Mouse (Mus musculus): Measurements from ENCODE around the gene Rfc1. TPM values are rescaled to one million over a fixed set of nuclear protein-coding genes. Genes with fewer than 3 reads are reported as not detected.
A peak's percentile ranks its signal among the peaks of the same experiment; 100 is the strongest.

Rfc1 gene
- polyA plus RNA-seq, 2 experiments: 19.0 to 36.4 TPM

GRCm38 (mm10) chr5:65224056-65224455 lies 111.4 kb downstream of the Rfc1 start:
- DNase-seq (ENCODE audit: low read depth in 3 of 3, low spot score in 3 of 3) (no peak), ATAC-seq (ENCODE audit: insufficient read depth) (no peak)
- Histone ChIP-seq H3K27ac (no peak overlapping the region), H3K4me1 (replicated peaks; ENCODE audit: control insufficient read depth in 2 of 2, insufficient read depth in 2 of 2, low read length in 1 of 2) (no peaks in the 10 kb centered on the region), H3K4me2 (ENCODE audit: low read depth) (no peak overlapping the region), H3K9me3 (ENCODE audit: control insufficient read depth, low read length) (no peaks in the 10 kb centered on the region), H3K9ac (replicated peaks) (no peak overlapping the region), H3K27me3 (ENCODE audit: control insufficient read depth, insufficient read depth, low read length) (no peaks in the 10 kb centered on the region), H3K36me3 (replicated peaks; ENCODE audit: control insufficient read depth, insufficient read depth, low read depth) (no peaks in the 10 kb centered on the region), H3K4me3 (ENCODE audit: insufficient read depth in 1 of 2, low read depth in 2 of 2, low read length in 2 of 2) (no peak overlapping the region)
- no peak for TF ChIP-seq CTCF (IDR thresholded peaks at IDR 0.05; ENCODE audit: low read depth)
- no peak for TF ChIP-seq EP300 (IDR thresholded peaks at IDR 0.05; ENCODE audit: low read depth)
- 63% methylated on average over 5 of the region's 5 CpGs for WGBS (ENCODE audit: insufficient replicate concordance)

- Histone ChIP-seq H3K4me1 (replicated peaks; ENCODE audit: control insufficient read depth in 2 of 2, insufficient read depth in 2 of 2, low read length in 1 of 2) (no peaks in the 10 kb centered on the region), H3K36me3 (replicated peaks; ENCODE audit: control insufficient read depth, insufficient read depth, low read depth) (no peaks in the 10 kb centered on the region), H3K4me2 (ENCODE audit: low read depth) (no peak overlapping the region), H3K9ac (replicated peaks) (no peak overlapping the region), H3K4me3 (ENCODE audit: insufficient read depth in 1 of 2, low read depth in 2 of 2, low read length in 2 of 2) (no peak overlapping the region), H3K27ac (no peak overlapping the region), H3K27me3 (ENCODE audit: control insufficient read depth, insufficient read depth, low read length) (no peaks in the 10 kb centered on the region), H3K9me3 (ENCODE audit: control insufficient read depth, low read length) (no peaks in the 10 kb centered on the region)
- TF ChIP-seq CTCF (IDR thresholded peaks at IDR 0.05; ENCODE audit: low read depth): no peak
- TF ChIP-seq EP300 (IDR thresholded peaks at IDR 0.05; ENCODE audit: low read depth): no peak
- 70% methylated on average over 7 of the region's 7 CpGs for WGBS (ENCODE audit: insufficient replicate concordance)
- DNase-seq (ENCODE audit: low read depth in 3 of 3, low spot score in 3 of 3): no peak
- no peak for ATAC-seq (ENCODE audit: insufficient read depth)
Observed at GRCm38 (mm10) chr5:65221037-65221436, 114.4 kb downstream of the Rfc1 start.

- H3K4me1 ChIP-seq (replicated peaks; ENCODE audit: control insufficient read depth in 2 of 2, insufficient read depth in 2 of 2, low read length in 1 of 2): no peaks in the 10 kb centered on the region
- no peak overlapping the region for H3K4me3 ChIP-seq (ENCODE audit: insufficient read depth in 1 of 2, low read depth in 2 of 2, low read length in 2 of 2)
- H3K9me3 ChIP-seq (ENCODE audit: control insufficient read depth, low read length): no peaks in the 10 kb centered on the region
- H3K27ac ChIP-seq: no peak overlapping the region
- WGBS (ENCODE audit: insufficient replicate concordance): 56% methylated on average over 11 of the region's 11 CpGs
- no peak for TF ChIP-seq EP300 (IDR thresholded peaks at IDR 0.05; ENCODE audit: low read depth)
- no peak for TF ChIP-seq CTCF (IDR thresholded peaks at IDR 0.05; ENCODE audit: low read depth)
- no peak overlapping the region for H3K4me2 ChIP-seq (ENCODE audit: low read depth)
- no peaks in the 10 kb centered on the region for H3K36me3 ChIP-seq (replicated peaks; ENCODE audit: control insufficient read depth, insufficient read depth, low read depth)
- no peak for ATAC-seq (ENCODE audit: insufficient read depth)
- no peak for DNase-seq (ENCODE audit: low read depth in 3 of 3, low spot score in 3 of 3)
- H3K9ac ChIP-seq (replicated peaks): no peak overlapping the region
- no peaks in the 10 kb centered on the region for H3K27me3 ChIP-seq (ENCODE audit: control insufficient read depth, insufficient read depth, low read length)
Observed at GRCm38 (mm10) chr5:65217305-65218269, 117.9 kb downstream of the Rfc1 start.

GRCm38 (mm10) chr5:65213321-65213720 lies 122.1 kb downstream of the Rfc1 start:
- no peak for ATAC-seq (ENCODE audit: insufficient read depth)
- TF ChIP-seq EP300 (IDR thresholded peaks at IDR 0.05; ENCODE audit: low read depth): no peak
- TF ChIP-seq CTCF (IDR thresholded peaks at IDR 0.05; ENCODE audit: low read depth): peak; percentile 90
- 17% methylated on average over 7 of the region's 7 CpGs for WGBS (ENCODE audit: insufficient replicate concordance)
- no peaks in the 10 kb centered on the region for H3K9me3 ChIP-seq (ENCODE audit: control insufficient read depth, low read length)
- no peaks in the 10 kb centered on the region for H3K27me3 ChIP-seq (ENCODE audit: control insufficient read depth, insufficient read depth, low read length)
- H3K27ac ChIP-seq: no peak overlapping the region
- H3K4me3 ChIP-seq (ENCODE audit: insufficient read depth in 1 of 2, low read depth in 2 of 2, low read length in 2 of 2): no peak overlapping the region
- H3K36me3 ChIP-seq (replicated peaks; ENCODE audit: control insufficient read depth, insufficient read depth, low read depth): no peaks in the 10 kb centered on the region
- peak in 1 of 3 experiments; percentile 10 for DNase-seq (ENCODE audit: low read depth in 3 of 3, low spot score in 3 of 3)
- no peak overlapping the region for H3K4me2 ChIP-seq (ENCODE audit: low read depth)
- H3K4me1 ChIP-seq (replicated peaks; ENCODE audit: control insufficient read depth in 2 of 2, insufficient read depth in 2 of 2, low read length in 1 of 2): no peaks in the 10 kb centered on the region
- H3K9ac ChIP-seq (replicated peaks): no peak overlapping the region

Other genes with a start within 250 kb of the Rfc1 start
- gene Tmem156, start 243.5 kb downstream of the Rfc1 start, polyA plus RNA-seq (2012; rRNA removed): 0.42 and 0.55 TPM in 2 replicates
- 0.61 and 0.64 TPM in 2 replicates for gene Tmem156, start 243.5 kb downstream of the Rfc1 start, polyA plus RNA-seq (2014; fragmentation: Nextera tagmentation; extraction: Ambion mirVana)
- gene Klhl5, start 228.1 kb downstream of the Rfc1 start, polyA plus RNA-seq (2012; rRNA removed): 3.7 and 4.4 TPM in 2 replicates
- 3.6 and 4.2 TPM in 2 replicates for gene Klhl5, start 228.1 kb downstream of the Rfc1 start, polyA plus RNA-seq (2014; fragmentation: Nextera tagmentation; extraction: Ambion mirVana)
- gene Wdr19, start 136.0 kb downstream of the Rfc1 start, polyA plus RNA-seq (2012; rRNA removed): 0.48 and 0.68 TPM in 2 replicates
- gene Wdr19, start 136.0 kb downstream of the Rfc1 start, polyA plus RNA-seq (2014; fragmentation: Nextera tagmentation; extraction: Ambion mirVana): 0.46 and 0.86 TPM in 2 replicates
- gene Klb, start 12.6 kb upstream of the Rfc1 start, polyA plus RNA-seq (2012; rRNA removed): 3.9 and 4.6 TPM in 2 replicates
- 8.0 TPM in 2 replicates for gene Klb, start 12.6 kb upstream of the Rfc1 start, polyA plus RNA-seq (2014; fragmentation: Nextera tagmentation; extraction: Ambion mirVana)
- 528 and 683 TPM in 2 replicates for gene Rpl9, start 55.8 kb upstream of the Rfc1 start, polyA plus RNA-seq (2012; rRNA removed)
- gene Rpl9, start 55.8 kb upstream of the Rfc1 start, polyA plus RNA-seq (2014; fragmentation: Nextera tagmentation; extraction: Ambion mirVana): 725 and 737 TPM in 2 replicates
- gene Lias, start 55.8 kb upstream of the Rfc1 start, polyA plus RNA-seq (2012; rRNA removed): 11.5 and 20.3 TPM in 2 replicates
- 36.5 and 37.9 TPM in 2 replicates for gene Lias, start 55.8 kb upstream of the Rfc1 start, polyA plus RNA-seq (2014; fragmentation: Nextera tagmentation; extraction: Ambion mirVana)
- gene Ugdh, start 100.3 kb upstream of the Rfc1 start, polyA plus RNA-seq (2012; rRNA removed): 4.2 and 6.7 TPM in 2 replicates
- gene Ugdh, start 100.3 kb upstream of the Rfc1 start, polyA plus RNA-seq (2014; fragmentation: Nextera tagmentation; extraction: Ambion mirVana): 13.2 and 14.1 TPM in 2 replicates
- gene Gm43552, start 157.2 kb upstream of the Rfc1 start, polyA plus RNA-seq (2012; rRNA removed): not detected in 2 replicates
- gene Gm43552, start 157.2 kb upstream of the Rfc1 start, polyA plus RNA-seq (2014; fragmentation: Nextera tagmentation; extraction: Ambion mirVana): not detected in 2 replicates
- 15.4 and 15.8 TPM in 2 replicates for gene Smim14, start 201.5 kb upstream of the Rfc1 start, polyA plus RNA-seq (2012; rRNA removed)
- 39.9 and 45.2 TPM in 2 replicates for gene Smim14, start 201.5 kb upstream of the Rfc1 start, polyA plus RNA-seq (2014; fragmentation: Nextera tagmentation; extraction: Ambion mirVana)
- gene Ube2k, start 201.6 kb upstream of the Rfc1 start, polyA plus RNA-seq (2012; rRNA removed): 20.4 and 60.5 TPM in 2 replicates
- 64.7 and 67.2 TPM in 2 replicates for gene Ube2k, start 201.6 kb upstream of the Rfc1 start, polyA plus RNA-seq (2014; fragmentation: Nextera tagmentation; extraction: Ambion mirVana)